Mouse (Mus musculus) small intestine, adult 2 months (tissue): ENCODE results near the gene Gcc1.

Experiments used
- CTCF ChIP-seq: fragments of 200-500 bp; IDR thresholded peaks from 2 replicates; pipeline ENCODE4 v1.5.1; 2012; ENCODE audit warnings: low read depth, mild to moderate bottlenecking, control low read depth, inconsistent platforms, low read length, moderate library complexity, mixed read lengths; ENCODE audit not compliant: insufficient replicate concordance, insufficient read length; ENCODE audit errors: extremely low read depth
- POLR2A ChIP-seq: fragments of 200-500 bp; IDR thresholded peaks from 2 replicates; pipeline ENCODE4 v1.6.1; 2012; ENCODE audit warnings: low read depth, mild to moderate bottlenecking, control low read depth, inconsistent platforms, low read length, moderate library complexity

GRCm38 (mm10) chr6:28369966-28370683 is 58.1 kb downstream of the Gcc1 start:
- TF ChIP-seq CTCF (no peak), POLR2A (no peak)
